Mouse (Mus musculus) cortical plate, adult 2 months (tissue): Measurements from ENCODE around the gene Arl4c. TPM values are rescaled to one million over a fixed set of nuclear protein-coding genes. Genes with fewer than 3 reads are reported as not detected.
A peak's percentile ranks its signal among the peaks of the same experiment; 100 is the strongest.

Experiments
- H3K27ac ChIP-seq: fragments of 200-500 bp; 2 replicates; pipeline ENCODE4 v1.5.1; 2012; ENCODE audit warnings: low read length, control low read depth, inconsistent platforms; ENCODE audit not compliant: insufficient read depth
- H3K4me1 ChIP-seq: fragments of 200-500 bp; 2 replicates; pipeline ENCODE4 v1.6.1; 2011; ENCODE audit warnings: low read length; ENCODE audit not compliant: control insufficient read depth, insufficient read depth
- H3K4me3 ChIP-seq: fragments of 200-500 bp; 2 replicates; pipeline ENCODE4 v1.5.1; 2011; ENCODE audit warnings: mild to moderate bottlenecking, low read length, control low read depth; ENCODE audit not compliant: insufficient read depth
- CTCF ChIP-seq: fragments of 200-500 bp; IDR thresholded peaks from 2 replicates; pipeline ENCODE4 v1.5.1; 2011; ENCODE audit warnings: mild to moderate bottlenecking, control low read depth, low read length; ENCODE audit not compliant: insufficient read depth; ENCODE audit errors: extremely low read depth
- POLR2A ChIP-seq: fragments of 200-500 bp; IDR thresholded peaks from 2 replicates; pipeline ENCODE4 v1.6.1; 2011; ENCODE audit warnings: mild to moderate bottlenecking, low read length, control low read depth; ENCODE audit not compliant: insufficient read depth; ENCODE audit errors: extremely low read depth
- polyA plus RNA-seq: library from polyadenylated mRNA; depleted of rRNA; stranded (reverse); fragments of >200 nt; gene quantifications from 2 replicates; pipeline ENCODE4 v1.2.3, GENCODE M21; 2012; rRNA removed

The Arl4c gene
- 26.5 and 26.6 TPM in 2 replicates for polyA plus RNA-seq

GRCm38 (mm10) chr1:88701870-88702661, at the start of gene Arl4c:
Arl4c (minus strand) TSS chr1:88702221.
- H3K27ac ChIP-seq: peak within 1 kb of the TSS; percentile 86
- TF ChIP-seq CTCF (no peak), POLR2A (peak; percentile 34; the same call in 1 of the 2 replicates)

GRCm38 (mm10) chr1:88751332-88751731, 49.3 kb upstream of the Arl4c start:
- Histone ChIP-seq H3K4me1 (no peaks in the 10 kb centered on the region), H3K27ac (no peak overlapping the region), H3K4me3 (no peak overlapping the region)
- TF ChIP-seq CTCF (no peak), POLR2A (no peak)

More at GRCm38 (mm10) chr1:88701870-88702661, at the start of gene Arl4c:
- H3K4me1 ChIP-seq: no peaks in the 10 kb centered on the region
- peak within 1 kb of the TSS; percentile 84 for H3K4me3 ChIP-seq

GRCm38 (mm10) chr1:88750576-88750975, 48.6 kb upstream of the Arl4c start:
- Histone ChIP-seq H3K4me1 (no peaks in the 10 kb centered on the region), H3K4me3 (no peak overlapping the region), H3K27ac (no peak overlapping the region)
- no peak for TF ChIP-seq CTCF
- no peak for TF ChIP-seq POLR2A

GRCm38 (mm10) chr1:88750126-88750525, 48.1 kb upstream of the Arl4c start:
- TF ChIP-seq CTCF (peak; percentile 33; the same call in 1 of the 2 replicates), POLR2A (no peak)
- no peak overlapping the region for H3K27ac ChIP-seq
- no peaks in the 10 kb centered on the region for H3K4me1 ChIP-seq
- no peak overlapping the region for H3K4me3 ChIP-seq

GRCm38 (mm10) chr1:88749106-88749505, 47.1 kb upstream of the Arl4c start:
- TF ChIP-seq POLR2A (no peak), CTCF (no peak)
- H3K4me1 ChIP-seq: no peaks in the 10 kb centered on the region
- H3K4me3 ChIP-seq: no peak overlapping the region
- H3K27ac ChIP-seq: no peak overlapping the region

- Histone ChIP-seq H3K27ac (no peak overlapping the region), H3K4me1 (no peaks in the 10 kb centered on the region), H3K4me3 (no peak overlapping the region)
- peak; percentile 97 for TF ChIP-seq CTCF
- no peak for TF ChIP-seq POLR2A
These were observed 43.2 kb upstream of the Arl4c start for GRCm38 (mm10) chr1:88745256-88745655.

- Histone ChIP-seq H3K4me3 (no peak overlapping the region), H3K27ac (no peak overlapping the region), H3K4me1 (no peaks in the 10 kb centered on the region)
- TF ChIP-seq POLR2A: no peak
- TF ChIP-seq CTCF: no peak
These were observed 42.2 kb upstream of the Arl4c start for GRCm38 (mm10) chr1:88744261-88744660.

GRCm38 (mm10) chr1:88742372-88742771, 40.4 kb upstream of the Arl4c start:
- TF ChIP-seq POLR2A: no peak
- TF ChIP-seq CTCF: peak; percentile 87
- H3K4me1 ChIP-seq: no peaks in the 10 kb centered on the region
- H3K4me3 ChIP-seq: no peak overlapping the region

GRCm38 (mm10) chr1:88739546-88739945, 37.5 kb upstream of the Arl4c start:
- no peak overlapping the region for H3K4me3 ChIP-seq
- no peaks in the 10 kb centered on the region; the same call in 1 of the 2 replicates for H3K4me1 ChIP-seq
- TF ChIP-seq CTCF (no peak), POLR2A (no peak)
- H3K27ac ChIP-seq: no peak overlapping the region

More at GRCm38 (mm10) chr1:88742372-88742771, 40.4 kb upstream of the Arl4c start:
- no peak overlapping the region for H3K27ac ChIP-seq

- no peak overlapping the region for H3K4me3 ChIP-seq
- TF ChIP-seq POLR2A (no peak), CTCF (no peak)
- no peak overlapping the region for H3K27ac ChIP-seq
- no peaks in the 10 kb centered on the region; the same call in 1 of the 2 replicates for H3K4me1 ChIP-seq
These were observed 36.9 kb upstream of the Arl4c start for GRCm38 (mm10) chr1:88738931-88739330.
